Mouse (Mus musculus) adrenal gland, adult 8-10 months (tissue): Measurements from ENCODE around the gene Ptprm. TPM values are rescaled to one million over a fixed set of nuclear protein-coding genes. Genes with fewer than 3 reads are reported as not detected.
A peak's percentile ranks its signal among the peaks of the same experiment; 100 is the strongest.

Experiments used
- DNase-seq: peaks from one replicate; pipeline ENCODE4 v3.0.0; 2022
- total RNA-seq, 4 experiments: library from RNA; stranded (reverse); gene quantifications; 2 replicates each; pipeline ENCODE4 v1.2.4; 2022

Gene Ptprm
- total RNA-seq, 4 experiments from 2014 or later: 24.4 to 35.1 (median 28.6) TPM

DNA sequence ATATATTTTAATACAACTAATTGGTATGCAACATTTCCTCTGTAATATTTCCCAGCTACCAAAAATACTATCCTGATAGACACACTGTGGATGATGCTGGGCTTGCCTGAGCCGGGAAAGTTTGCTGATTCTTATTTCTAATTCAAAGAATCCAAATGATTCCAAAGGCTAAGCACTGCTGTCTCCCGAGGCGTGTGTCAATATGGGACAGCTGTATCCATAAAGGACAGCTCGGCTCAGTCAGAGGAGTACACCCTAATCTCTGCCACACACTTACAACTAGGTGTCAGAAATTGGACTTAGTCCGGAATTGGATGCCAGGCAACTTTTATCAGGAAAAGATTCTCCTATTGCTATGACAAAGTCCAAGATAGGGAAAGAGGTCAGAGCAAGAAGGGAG, 290.6 kb downstream of the Ptprm start:
- no peak for DNase-seq

DNA sequence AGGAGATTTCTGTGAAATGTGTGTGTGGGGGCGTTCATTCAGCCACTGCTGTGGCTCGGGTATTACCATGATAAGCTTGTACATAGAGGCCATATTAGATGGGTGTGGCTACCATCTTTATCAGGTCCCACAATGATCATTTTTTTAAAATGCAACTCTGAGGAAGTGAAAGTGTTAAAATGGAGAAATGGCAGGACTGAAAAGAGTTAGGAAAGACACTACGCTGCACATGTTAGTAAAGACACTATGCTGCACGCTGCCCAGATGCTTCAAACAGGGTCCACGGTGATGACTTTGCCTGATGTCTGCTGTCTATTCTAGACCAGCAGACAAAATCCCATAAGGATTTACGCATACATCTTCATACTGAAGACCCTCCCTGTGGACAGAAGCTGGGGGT, 298.6 kb downstream of the Ptprm start:
- DNase-seq: no peak

DNA sequence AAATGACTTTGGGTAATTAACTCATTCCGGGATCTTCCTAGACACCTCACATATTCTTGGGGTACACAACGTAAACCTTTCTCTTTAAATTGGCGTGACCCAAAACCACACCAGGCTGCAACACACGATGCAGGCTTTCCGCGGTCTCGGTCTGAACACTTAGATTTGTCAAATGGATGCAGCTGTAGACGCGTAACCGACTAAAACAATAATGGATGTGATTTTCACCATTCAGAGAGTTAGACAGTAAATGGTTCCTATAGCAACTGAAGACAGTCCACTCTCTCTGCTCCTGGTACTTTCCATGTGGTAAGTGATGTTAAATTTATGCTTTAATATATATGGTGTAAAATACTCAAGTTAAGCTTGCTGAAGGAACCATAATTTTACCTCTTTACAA, 300.1 kb downstream of the Ptprm start:
- no peak for DNase-seq

DNA sequence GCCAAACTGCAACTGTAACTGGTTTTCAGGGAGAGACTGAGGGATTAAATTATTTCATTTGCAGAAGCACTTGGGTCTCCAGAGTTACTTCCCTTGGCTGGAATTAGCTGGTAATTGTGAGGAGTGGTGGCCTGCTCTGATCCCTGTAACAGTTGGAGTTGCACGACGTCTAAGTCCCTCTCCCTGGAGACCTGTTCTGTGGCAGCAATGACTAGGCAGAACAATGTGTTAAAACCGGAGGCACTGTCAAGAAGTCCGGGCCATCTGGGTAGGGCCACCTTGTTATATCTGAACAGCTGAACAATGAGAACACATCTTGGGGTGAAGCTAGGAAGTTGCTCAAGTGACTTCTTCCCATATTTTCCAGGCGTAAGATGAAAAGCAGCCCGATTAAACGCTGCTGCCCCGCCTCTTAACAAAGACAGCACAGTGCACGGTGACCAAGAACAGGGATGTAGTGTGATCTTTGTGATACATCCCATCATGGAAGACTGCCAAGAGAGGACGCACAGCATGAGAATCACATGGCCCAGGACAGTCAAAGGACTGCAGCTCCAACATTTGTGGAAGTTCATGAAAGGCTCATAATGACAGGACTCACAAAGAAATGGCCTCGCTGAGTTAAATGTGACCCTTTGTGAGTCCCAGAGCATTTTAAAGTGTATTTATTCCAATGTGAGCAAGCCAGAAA, 301.5 kb downstream of the Ptprm start:
- no peak for DNase-seq

DNA sequence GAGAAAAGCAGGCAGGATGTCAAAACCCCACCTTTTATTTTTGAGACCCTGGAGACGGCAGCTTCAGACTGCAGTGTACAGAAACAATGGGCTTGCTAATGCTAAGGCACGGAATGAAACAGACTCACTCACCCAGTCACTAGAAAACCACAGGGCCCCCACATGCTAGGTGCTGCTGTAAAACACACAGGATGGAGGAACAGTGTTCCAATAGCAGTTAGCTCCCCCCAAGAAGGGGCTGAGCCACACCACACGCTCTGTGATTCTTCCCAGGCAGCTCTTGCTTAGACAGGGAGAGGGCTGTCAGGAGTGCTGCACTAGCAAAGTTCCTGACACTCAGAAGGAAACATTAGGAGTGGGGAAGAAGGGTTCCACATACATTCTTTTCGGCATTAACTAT, 306.6 kb downstream of the Ptprm start:
- no peak for DNase-seq

DNA sequence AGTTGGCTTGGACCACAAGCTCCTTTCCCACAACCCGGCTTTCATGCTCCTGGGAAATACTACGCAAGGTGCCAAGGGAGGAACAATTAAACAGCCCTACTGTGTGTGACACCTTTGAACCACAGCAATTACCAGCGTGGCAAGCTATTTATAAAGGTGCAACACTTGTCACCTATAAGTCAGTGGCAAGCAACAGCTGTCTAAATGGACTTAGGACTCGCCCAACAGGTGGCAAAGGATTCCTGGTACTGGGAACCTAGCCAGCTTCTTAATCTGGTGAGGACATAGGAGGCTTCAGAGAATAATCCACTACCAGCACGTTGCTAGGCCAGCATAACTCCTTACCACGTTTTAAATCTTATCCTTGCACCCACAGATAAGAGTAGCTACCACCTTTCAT, 315.7 kb downstream of the Ptprm start:
- no peak for DNase-seq

DNA sequence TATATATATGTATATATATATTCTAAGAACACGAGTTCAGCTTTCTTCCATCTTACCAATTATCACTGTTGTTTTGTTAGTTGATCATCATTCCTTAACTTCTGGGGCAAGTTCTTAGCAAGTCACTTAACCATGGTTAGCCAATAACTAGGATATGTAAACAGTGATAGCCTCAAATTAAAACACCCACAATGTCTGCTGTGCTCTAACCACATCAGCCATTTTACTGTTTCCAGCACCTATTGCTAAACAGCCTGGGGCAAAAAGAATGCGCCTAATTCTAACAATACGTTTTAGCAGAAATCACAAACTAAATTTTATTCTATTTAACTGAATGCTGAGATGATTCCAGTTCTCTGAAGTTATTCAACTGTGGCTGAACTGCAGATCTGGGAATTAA, 320.7 kb downstream of the Ptprm start:
- DNase-seq: no peak

DNA sequence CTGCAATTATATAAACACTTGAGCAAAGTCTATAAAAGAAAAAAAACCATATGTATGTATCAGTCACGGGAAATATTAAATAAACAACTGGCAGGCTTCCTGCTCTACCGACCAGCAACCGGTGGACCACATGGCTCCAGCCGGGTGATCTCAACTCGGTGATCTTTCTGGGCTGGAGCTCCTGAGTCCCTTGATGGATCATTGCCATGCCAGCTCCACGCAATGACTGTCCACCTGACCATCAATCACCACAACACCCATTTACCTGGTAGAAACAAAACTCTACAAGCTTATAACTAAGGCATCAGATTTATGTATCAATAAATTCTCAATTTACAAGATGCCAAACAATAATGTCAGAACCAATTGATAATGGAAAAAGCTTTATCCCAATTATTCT, 322.2 kb downstream of the Ptprm start:
- DNase-seq: no peak

DNA sequence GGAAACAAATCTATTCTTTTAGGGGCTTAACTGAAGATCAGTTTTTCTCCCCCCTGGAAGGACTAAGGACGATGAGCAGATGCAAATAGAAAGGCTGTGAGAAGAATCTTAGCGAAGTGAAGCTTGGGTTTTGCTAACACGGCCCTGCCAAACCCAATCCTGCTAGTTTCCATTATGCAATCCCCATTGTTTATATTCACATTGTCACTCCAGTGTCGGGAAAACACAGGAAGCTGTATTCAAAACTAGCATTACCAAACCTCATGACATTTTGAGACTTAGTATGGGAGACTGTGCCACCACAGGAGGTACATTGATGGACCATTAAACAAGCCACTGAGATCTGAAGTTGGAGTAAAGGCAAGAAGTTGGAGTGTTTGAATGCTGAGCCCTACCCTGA, 322.9 kb downstream of the Ptprm start:
- DNase-seq: no peak

DNA sequence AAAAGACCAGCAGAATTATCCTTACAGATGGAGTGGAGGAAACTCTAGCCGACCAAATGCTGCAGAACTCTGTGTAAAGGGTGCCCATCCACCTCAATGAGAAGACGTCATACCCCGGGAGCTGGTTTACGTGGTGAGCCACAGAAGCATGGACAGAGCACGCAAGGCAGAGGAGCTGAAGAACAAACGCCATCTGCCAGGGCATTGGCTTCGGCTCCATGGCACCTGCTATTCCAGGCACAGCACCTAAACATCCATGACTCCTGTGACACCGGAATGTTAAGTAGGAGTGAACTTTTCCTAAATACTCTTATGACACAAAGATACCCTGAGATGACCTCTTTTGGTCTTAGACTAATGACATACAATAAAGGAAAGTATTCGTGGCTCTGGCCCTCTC, 327.0 kb downstream of the Ptprm start:
- DNase-seq: no peak

DNA sequence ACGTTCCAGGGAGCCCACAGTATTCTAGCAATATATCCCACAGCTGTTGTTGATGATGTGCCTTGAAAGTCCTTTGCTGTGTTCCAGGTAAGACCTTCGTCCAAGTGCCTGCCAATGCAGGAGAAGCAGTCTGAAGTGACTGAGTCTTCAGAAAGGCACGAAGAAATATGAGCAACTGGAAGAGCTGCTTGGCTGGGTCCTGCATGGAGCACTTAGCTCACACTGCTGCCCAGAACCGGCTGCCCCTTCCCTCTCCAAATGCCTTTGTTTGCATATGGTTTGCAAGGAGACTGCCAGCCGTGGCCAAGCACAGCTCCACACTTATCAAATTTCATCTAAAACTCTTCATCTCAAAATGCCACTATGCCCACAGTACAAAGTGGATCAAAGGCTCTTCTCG, 337.8 kb downstream of the Ptprm start:
- DNase-seq: no peak

DNA sequence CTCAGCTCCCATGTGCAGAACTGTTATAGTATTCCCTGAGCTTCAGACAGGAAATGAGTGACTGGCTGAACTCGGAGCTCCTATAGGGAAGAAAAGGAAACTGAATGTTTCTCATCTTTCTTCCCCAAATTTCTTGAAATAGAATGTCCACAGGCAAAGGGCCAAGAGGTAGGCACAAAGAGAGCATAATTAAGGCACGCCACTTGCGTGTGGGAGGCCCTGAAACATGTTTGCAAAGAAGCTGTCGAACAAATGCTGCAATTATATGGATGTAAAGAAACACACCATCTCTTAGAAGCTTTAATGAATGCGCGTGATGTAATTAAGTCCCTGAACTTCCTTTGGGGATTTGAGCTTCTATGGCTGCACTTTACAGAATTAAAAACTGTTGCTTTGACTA, 341.0 kb downstream of the Ptprm start:
- DNase-seq: no peak

DNA sequence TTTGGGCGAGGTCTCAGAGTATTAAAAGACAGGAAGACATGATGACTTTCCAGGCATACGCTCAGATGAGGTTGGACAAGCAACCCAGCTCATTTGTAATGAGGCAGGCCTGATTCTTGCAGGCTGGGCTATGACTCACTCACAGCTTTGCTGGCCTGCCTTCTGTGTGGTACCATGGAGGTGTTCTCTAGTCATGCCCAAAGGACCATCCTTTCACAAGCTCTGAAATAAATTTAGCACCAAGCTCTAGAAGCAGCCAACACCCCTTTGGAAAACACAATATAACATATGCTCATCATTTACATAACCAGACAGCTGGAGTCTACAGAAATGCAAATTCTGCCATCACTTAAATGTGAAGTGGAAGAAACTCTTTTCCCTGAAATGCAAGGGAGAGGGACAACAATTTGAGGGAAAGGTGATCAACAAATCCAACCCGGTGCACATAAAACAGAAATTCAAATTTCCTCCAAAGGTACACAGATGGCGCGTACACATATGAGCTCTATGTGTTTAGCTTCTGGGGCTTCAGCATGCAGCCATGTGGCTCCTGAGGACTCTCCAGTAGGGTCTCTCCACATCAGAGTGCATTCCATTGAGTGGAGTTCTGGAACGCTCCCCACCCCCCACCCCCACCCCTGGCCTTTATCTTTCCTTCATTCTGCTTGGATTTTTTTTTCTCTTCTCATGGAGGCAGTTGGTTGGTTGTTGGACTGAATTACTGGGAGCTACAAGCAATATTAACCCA, 342.2 kb downstream of the Ptprm start:
- no peak for DNase-seq

DNA sequence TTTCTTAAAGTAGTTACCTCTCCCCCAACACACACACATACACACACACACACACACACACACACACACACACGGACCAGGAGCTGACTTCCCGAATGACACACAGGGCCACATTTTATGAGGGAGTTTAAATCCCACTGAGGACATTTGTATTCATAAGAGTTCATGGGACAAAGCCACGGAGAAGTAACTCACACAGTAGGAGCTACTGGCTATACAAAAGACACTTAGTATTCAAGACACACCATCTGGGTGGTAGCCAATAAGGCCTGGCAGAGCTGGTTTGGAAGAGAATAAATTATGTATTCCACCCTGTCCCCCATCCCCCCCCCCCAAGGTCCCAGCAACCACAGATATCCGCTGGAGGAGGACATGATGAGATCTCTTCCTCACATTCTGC, 344.1 kb downstream of the Ptprm start:
- no peak for DNase-seq

DNA sequence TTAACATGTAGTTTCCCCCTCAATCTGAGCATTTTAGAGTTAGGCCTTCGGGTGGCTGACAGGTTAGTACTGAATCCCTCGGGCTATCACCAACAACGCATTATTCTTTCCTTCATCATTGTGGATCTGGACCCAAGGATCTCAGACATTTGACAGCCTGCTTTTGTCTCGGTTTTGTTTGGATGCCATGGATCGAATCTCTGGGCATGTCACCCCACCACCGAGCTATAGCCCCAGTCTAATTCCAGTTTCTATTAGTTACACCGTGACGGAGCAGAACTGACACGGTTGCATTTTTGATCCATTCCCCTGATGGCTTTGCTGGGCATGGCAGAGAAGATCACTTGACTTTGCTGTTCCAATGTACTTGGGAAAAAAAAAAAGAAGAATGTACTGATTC, 346.1 kb downstream of the Ptprm start:
- no peak for DNase-seq

DNA sequence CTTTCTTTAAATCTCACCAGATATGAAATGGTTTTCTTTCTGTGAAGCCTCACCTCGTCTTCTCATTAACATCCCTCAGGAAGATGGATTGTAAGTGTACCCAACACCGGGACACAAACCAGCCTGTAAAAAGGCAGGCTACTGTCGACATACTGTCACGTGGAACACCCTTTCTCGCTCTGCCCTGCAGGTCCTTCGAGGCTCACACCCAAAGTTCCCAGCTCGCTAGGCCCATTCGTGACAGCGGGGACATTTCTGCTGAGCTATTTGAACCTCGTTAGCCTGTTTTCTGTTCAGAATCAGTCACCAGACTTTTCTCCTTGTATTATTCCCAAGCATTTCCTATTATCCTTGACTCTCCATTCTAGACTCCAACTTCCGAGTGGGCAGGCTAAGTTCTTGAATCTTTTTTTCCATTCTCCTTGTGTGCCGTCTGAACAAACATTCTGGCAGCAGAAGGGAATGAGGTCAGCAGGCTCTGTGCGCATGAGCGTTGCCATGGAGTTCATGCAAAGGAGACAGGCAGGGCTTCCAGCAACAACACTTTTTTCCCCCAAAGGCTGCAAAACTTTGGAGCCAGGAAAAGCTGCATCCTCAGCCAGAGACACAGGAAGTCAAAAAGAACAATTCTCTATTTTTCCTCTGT, 347.4 kb downstream of the Ptprm start:
- DNase-seq: peak; percentile 77

DNA sequence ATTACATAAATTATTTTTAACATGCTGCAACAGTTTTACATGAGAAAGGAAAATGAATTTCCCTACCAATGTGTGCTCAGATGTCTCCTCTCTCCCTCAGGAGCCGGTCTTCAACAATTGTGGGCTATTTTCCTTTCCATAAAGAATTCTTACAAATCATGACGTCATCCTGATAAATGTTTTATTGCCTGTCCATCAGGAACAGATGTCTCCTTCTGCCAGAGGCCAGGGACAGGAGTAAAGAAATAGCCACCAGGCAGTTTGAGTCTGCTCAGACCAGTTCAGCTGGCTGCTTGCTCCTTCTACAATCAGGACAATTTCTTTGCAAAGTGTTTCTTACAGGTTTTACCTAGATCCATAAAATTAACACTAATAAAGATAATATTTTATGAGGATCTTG, 357.4 kb downstream of the Ptprm start:
- no peak for DNase-seq

DNA sequence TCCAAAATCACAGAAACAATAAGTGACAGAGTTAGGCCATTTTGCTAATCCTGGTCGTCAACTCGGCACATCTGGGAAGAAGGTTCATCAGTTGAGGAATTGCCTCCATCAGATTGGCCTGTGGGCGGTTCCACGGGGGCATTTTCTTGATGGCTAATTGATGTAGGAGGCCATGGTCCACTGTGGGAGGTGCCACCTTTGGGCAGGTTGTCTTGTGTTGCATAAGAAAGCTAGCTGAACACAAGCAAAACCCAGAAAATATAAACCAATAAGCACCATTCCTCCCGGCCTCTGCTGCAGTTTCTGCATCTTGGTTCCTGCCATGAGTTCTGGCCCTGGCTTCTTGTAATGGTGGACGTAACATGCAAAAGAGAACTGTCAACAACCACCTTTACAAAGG, 358.2 kb downstream of the Ptprm start:
- no peak for DNase-seq

DNA sequence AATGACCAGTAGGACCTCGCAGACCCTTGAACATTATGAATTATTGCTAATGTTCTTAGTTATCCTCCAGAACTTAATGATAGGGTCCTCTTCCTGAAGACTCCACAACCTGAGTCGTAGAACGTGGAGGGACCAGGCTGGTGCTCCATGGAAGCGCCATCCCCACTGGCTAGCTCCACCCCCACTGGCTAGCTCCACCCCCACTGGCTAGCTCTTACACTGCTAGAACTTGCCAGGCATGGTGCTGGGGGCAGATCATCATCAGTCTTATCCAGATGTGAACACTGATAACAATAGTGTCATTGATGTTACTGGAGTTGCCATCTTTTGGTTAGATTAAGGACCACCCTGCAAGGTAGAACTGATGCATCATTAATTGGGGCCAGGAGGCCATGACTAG, 362.4 kb downstream of the Ptprm start:
- no peak for DNase-seq

DNA sequence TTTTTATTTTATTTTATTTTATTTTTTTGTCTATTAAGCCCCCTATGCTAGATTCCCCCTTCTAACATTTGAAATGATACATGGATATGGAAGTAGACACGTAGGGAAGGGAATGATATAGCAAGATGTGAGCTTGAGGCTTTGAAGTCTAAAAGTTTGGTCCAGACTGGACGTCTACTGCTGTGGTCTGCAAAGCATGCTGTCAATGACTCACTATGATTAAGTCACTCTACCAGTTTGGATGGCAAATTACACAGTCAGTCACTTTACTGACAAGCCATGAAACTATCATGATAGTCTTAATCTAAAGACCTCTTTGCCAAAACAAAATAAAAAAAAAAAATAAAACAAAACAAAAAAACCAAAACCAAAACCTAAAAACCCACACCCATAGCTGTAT, 363.5 kb downstream of the Ptprm start:
- no peak for DNase-seq

DNA sequence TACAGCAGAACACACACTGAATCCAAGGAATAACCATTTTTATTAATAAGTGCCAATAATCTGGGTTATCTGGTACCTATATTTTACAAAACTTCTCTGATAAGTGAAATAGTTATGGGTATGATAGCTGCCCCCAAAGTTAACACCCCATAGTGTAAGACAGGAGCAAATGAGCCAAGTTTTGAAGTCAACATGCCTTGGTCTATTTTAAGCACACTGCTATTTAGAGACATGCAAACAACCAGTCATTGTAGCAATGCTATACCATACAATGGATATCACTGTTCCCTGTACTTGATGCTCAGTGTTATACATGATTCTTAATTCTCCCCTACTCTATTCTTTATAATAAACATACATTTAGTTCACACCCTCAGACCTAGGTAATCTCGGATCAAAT, 366.2 kb downstream of the Ptprm start:
- DNase-seq: no peak

DNA sequence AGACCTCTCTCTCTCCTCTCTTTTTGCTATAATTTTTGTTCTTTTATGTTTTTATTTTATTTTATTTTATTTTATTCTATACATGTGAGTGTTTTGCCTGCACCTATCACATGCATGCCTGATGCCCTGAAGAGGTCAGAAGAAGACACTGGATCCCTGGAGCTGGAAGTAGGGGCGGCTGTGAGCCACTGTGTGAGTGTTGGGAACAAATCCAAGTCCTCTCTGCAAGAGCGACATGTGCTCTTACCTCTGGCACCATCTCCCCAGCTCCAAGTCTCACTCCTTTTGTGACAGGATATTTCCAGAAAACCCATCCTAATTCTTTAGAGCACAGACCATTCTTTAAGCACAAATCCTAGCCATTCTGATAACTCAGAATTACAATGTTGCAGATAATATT, 372.6 kb downstream of the Ptprm start:
- DNase-seq: no peak

DNA sequence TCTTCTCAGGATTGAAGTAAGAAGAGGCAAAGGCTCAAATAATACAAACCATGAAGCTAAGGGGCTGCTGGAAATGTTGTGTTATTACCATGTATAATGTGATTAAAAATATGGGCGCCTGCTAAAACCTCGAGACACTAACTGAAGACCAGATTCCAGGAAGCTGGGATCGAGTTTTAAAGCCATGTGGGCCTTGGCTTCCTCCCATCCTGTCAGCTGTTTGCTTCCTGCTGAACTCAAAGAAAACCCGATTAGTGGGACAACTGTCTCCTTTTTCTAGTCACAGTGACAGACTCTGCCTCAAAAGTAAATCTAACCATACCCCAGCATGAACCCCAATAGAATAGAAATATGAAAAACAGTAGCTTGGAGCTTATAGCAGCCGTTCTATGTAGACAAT, 374.3 kb downstream of the Ptprm start:
- DNase-seq: no peak

DNA sequence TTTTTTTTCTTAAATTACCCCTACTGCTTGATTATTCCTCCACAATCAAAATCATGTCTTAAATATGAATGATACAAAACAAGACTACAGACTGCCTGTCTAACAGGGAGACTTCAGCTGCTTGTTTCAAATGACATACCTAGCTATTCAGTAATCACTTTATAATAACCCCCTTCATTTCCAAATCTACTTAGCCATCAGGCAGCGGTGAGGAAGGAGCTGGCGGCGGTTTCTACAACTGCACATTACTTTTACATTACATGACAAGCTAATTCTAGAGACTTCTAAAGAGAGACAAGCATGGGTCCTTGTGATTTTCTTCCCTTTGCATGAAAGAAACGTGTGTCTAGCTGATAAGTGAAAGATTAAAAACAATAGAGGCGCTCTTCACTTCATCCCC, 377.8 kb downstream of the Ptprm start:
- no peak for DNase-seq
